Mouse (Mus musculus) hindbrain, embryonic 13.5 days (tissue): ENCODE measurements around the gene Nr1d1. TPM values are rescaled to one million over a fixed set of nuclear protein-coding genes. Genes with fewer than 3 reads are reported as not detected.

Experiments used
- ATAC-seq: fragments of 200-750 bp; cut with Nextera tagmentation; 2 replicates; pipeline ENCODE4 v1.8.0; 2017; ENCODE audit warnings: moderate TSS enrichment; ENCODE audit not compliant: low FRiP score
- H3K27ac ChIP-seq: fragments of 300-500 bp; sonication (generic); 2 replicates; pipeline ENCODE4 v1.5.1; 2015; ENCODE audit warnings: inconsistent platforms, mild to moderate bottlenecking, moderate library complexity
- H3K27me3 ChIP-seq: fragments of 300-500 bp; sonication (generic); 2 replicates; pipeline ENCODE4 v1.6.1; 2015; ENCODE audit warnings: mild to moderate bottlenecking, inconsistent platforms
- H3K36me3 ChIP-seq: fragments of 300-500 bp; sonication (generic); 2 replicates; pipeline ENCODE4 v1.6.1; 2015; ENCODE audit warnings: mild to moderate bottlenecking, inconsistent platforms
- H3K4me1 ChIP-seq: fragments of 300-500 bp; sonication (generic); replicated peaks from 2 replicates; pipeline ENCODE4 v1.6.1; 2015; ENCODE audit warnings: inconsistent platforms
- H3K4me2 ChIP-seq: fragments of 300-500 bp; sonication (generic); 2 replicates; pipeline ENCODE4 v1.6.1; 2015; ENCODE audit warnings: inconsistent platforms, mild to moderate bottlenecking, moderate library complexity
- H3K4me3 ChIP-seq: fragments of 300-500 bp; sonication (generic); 2 replicates; pipeline ENCODE4 v1.5.1; 2015; ENCODE audit warnings: mild to moderate bottlenecking, inconsistent platforms
- H3K9ac ChIP-seq: fragments of 300-500 bp; sonication (generic); 2 replicates; pipeline ENCODE4 v1.6.1; 2015; ENCODE audit warnings: mild to moderate bottlenecking, inconsistent platforms
- H3K9me3 ChIP-seq: fragments of 300-500 bp; sonication (generic); 2 replicates; pipeline ENCODE4 v1.6.1; 2016; ENCODE audit warnings: inconsistent platforms
- WGBS: fragments of 180-500 bp; shearing (Covaris S2); methylation state at CpG from one replicate; pipeline ENCODE4 v1.1.7; 2015; 5-methylcytosine and 5-hydroxymethylcytosine counted together
- polyA plus RNA-seq: library from polyadenylated mRNA; unstranded; fragments of >200 nt; fragmentation: Nextera tagmentation; extraction: Ambion mirVana; gene quantifications from 2 replicates; pipeline ENCODE4 v1.2.1, GENCODE M21; 2015

The Nr1d1 gene
- polyA plus RNA-seq, 1 experiment from 2014 or later: 1.9 TPM

DNA sequence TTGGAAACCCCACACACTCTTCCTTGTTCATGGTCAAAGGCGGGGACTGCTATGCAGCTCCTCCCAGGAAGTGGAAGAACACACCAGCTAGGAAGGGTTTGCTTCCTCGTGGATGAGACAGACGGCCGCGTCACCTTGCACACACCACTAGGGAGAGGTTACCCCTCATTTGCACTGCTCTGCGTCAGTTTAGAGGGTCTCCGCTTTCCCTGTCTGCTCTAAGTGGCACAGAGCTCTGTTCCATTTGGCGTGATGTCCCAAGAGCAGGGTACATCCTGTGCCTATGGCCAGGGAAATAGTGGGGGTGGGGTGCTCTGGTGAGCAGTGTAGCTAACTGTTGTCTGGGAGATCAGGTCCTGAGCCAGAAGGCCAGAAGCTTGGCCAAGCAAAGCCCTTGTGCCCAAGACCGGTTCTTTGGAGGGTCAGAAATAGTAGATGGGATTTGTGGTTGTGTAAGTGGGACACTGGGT is 20.9 kb downstream of the Nr1d1 start:
- H3K9ac ChIP-seq: peak overlapping the region; percentile 30; the same call in 1 of the 2 replicates
- H3K27me3 ChIP-seq: no peaks in the 10 kb centered on the region
- peaks cover 56% of the 10 kb centered on the region for H3K36me3 ChIP-seq
- ATAC-seq: no peak
- WGBS: 76% methylated on average over 9 of the region's 9 CpGs
- peak overlapping the region; percentile 99 for H3K27ac ChIP-seq
- H3K4me2 ChIP-seq: no peak overlapping the region
- peaks cover 70% of the 10 kb centered on the region for H3K4me1 ChIP-seq
- no peaks in the 10 kb centered on the region for H3K9me3 ChIP-seq
- H3K4me3 ChIP-seq: no peak overlapping the region

DNA sequence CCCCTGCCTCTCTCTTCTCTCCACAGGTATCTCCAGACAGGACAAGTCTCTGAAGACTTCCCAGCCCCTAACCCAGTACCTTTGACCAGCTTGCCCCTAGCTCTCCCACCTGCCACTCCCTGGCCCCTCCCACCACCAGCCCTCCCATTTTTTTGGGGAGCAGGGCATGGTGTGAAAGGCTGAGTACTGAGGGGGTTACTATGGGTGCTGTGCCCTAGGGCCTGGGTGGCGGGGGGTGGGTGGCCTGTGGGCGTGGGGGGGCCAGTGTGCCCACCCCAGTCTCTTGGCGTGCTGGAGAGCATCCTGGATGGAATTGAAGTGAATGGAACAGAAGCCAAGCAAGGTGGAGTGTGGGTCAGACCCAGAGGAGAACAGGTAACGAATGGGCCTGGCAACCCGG is 21.9 kb downstream of the Nr1d1 start:
- WGBS: 85% methylated on average over 5 of the region's 5 CpGs
- H3K4me1 ChIP-seq: peaks cover 79% of the 10 kb centered on the region
- H3K36me3 ChIP-seq: peaks cover 47% of the 10 kb centered on the region
- H3K4me2 ChIP-seq: no peak overlapping the region
- H3K9me3 ChIP-seq: no peaks in the 10 kb centered on the region
- peak overlapping the region; percentile 99; the same call in 1 of the 2 replicates for H3K27ac ChIP-seq
- H3K9ac ChIP-seq: no peak overlapping the region
- no peak for ATAC-seq
- no peak overlapping the region for H3K4me3 ChIP-seq
- H3K27me3 ChIP-seq: no peaks in the 10 kb centered on the region

DNA sequence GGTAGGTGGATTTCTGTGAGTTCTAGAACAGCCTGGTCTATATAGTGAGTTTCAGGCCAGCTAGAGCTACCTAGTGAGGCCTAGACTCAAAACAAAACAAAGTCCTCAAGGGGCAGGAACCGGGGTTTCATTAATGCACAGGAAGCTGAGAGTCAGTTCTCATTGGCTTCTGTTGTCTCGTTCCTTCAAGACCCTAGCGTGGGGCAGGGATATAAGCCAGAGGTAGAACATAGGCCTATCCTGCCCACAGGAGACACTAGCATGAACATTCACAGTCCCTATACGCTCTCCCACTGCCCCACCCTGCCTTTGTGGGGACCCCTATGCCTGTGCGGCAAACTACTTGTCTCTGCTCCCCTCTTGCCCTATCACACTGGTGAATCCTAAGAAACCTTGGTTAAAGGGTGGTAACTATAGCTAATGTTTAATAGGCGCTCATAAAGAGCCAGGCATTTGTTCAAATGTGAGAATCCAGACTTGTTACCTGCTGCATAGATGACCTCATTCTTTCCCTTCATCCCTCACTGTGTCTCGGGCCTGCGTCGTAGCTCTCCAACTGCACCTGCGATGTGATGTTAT is 22.5 kb downstream of the Nr1d1 start:
- ATAC-seq: no peak
- Histone ChIP-seq H3K27me3 (no peaks in the 10 kb centered on the region), H3K27ac (peak overlapping the region; percentile 99; the same call in 1 of the 2 replicates), H3K36me3 (peaks cover 43% of the 10 kb centered on the region), H3K4me2 (no peak overlapping the region), H3K9ac (peak overlapping the region; percentile 77), H3K4me1 (peaks cover 85% of the 10 kb centered on the region), H3K4me3 (no peak overlapping the region), H3K9me3 (no peaks in the 10 kb centered on the region)
- WGBS: 88% methylated on average over 10 of the region's 10 CpGs

DNA sequence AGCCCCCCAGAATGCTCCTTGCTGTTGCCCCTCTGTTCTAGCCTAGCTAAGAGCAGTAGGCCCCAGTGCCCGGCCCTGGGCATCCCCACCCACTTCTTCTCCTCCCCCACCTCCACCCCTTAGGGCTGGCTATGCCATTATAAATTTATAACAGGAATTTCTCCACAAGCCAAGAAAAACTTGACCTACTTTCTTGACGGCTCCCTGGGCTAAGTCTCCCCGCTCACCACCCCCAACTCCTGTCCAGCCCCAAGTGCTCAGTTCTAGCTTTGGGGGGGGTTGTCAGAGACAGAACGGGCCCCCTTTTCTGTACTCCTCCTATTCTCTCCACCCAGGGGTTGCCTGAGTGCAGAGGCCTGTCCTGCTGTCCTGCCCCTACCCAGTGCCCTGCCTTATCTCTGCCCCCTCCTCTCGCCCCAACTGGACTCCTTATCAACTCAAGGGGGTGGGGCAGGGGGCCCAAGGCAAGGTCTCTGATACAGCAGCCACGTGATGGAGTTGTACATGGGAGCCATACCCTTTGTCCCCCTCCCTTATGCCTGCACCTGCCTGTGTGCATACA is 23.8 kb downstream of the Nr1d1 start:
- H3K4me2 ChIP-seq: peak overlapping the region; percentile 60

DNA sequence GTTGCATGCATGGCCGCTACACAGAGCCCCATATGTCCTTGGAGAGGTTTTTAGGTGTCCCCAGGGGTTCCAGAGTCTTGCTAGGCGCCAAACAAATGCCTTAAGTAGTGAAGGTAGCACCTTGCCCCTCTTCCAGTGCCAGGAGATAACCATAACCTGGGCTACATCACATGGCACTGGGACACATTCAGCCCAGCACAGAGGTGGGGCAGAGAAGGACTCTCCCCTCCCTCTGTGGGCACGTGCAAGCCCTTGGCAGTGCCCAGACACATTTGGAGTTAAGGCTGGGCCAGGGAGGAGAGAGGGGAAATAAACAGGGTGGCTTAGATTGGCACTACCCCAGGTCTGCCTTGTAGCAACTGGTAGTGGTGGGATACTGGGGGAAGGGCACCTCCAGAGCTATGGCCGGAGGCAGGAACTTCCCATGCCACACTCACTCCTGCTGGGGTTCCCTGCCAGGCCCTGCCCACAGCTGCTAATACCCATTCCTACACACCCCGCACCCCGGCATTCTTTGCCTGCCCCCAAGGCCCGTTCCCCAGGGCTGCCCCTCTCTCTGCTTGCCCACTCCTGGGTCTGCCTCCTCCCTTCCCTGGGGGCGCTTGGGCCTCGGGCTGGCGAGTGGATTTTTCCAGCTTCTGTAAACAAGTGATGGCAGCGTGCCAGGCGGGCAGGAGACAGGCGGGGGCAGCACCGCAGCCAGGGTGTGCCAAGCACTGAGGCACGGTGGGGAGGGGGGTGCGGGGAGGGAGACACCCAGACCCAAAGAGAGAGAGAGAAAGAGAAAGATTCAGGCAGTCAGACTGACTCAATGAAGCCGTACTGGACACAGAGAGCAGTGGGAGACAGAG is 24.6 kb downstream of the Nr1d1 start:
- H3K27ac ChIP-seq: peak overlapping the region; percentile 99
- peak overlapping the region; percentile 17 for H3K4me3 ChIP-seq
- H3K36me3 ChIP-seq: peaks cover 23% of the 10 kb centered on the region
- no peaks in the 10 kb centered on the region for H3K9me3 ChIP-seq
- peaks cover 96% of the 10 kb centered on the region for H3K4me1 ChIP-seq
- WGBS: 18% methylated on average over 17 of the region's 17 CpGs
- H3K9ac ChIP-seq: peak overlapping the region; percentile 77
- no peaks in the 10 kb centered on the region for H3K27me3 ChIP-seq
- H3K4me2 ChIP-seq: peak overlapping the region; percentile 60
- peak; percentile 55 for ATAC-seq

More for the DNA sequence above, 23.8 kb downstream of the Nr1d1 start:
- WGBS: 26% methylated on average over 6 of the region's 6 CpGs
- H3K4me1 ChIP-seq: peaks cover 96% of the 10 kb centered on the region
- peak overlapping the region; percentile 99 for H3K27ac ChIP-seq
- H3K9me3 ChIP-seq: no peaks in the 10 kb centered on the region
- H3K27me3 ChIP-seq: no peaks in the 10 kb centered on the region
- peak overlapping the region; percentile 17 for H3K4me3 ChIP-seq
- H3K9ac ChIP-seq: peak overlapping the region; percentile 77
- peaks cover 29% of the 10 kb centered on the region for H3K36me3 ChIP-seq
- peak; percentile 44 for ATAC-seq

DNA sequence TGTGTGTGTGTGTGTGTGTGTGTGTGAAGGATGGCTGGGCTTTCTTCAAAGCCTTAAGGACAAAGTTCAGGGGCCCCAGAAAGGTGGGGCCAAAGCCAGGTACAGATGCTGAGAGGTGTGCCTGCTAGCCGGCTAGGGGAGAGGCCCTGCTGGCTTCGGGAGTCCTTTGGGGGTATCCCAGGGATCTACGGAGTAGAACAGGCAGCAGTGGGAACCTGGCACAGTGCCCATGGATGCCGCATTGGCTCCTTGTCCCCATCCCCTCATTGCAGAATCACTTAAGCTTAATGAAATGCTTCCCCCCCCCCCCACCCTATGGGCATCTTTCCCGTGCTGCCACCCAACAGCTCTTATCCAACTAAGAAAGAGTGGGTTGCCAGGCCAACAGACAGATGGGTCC is 25.4 kb downstream of the Nr1d1 start:
- Histone ChIP-seq H3K4me1 (peaks cover 98% of the 10 kb centered on the region), H3K4me2 (peak overlapping the region; percentile 60)
- no peak for ATAC-seq

DNA sequence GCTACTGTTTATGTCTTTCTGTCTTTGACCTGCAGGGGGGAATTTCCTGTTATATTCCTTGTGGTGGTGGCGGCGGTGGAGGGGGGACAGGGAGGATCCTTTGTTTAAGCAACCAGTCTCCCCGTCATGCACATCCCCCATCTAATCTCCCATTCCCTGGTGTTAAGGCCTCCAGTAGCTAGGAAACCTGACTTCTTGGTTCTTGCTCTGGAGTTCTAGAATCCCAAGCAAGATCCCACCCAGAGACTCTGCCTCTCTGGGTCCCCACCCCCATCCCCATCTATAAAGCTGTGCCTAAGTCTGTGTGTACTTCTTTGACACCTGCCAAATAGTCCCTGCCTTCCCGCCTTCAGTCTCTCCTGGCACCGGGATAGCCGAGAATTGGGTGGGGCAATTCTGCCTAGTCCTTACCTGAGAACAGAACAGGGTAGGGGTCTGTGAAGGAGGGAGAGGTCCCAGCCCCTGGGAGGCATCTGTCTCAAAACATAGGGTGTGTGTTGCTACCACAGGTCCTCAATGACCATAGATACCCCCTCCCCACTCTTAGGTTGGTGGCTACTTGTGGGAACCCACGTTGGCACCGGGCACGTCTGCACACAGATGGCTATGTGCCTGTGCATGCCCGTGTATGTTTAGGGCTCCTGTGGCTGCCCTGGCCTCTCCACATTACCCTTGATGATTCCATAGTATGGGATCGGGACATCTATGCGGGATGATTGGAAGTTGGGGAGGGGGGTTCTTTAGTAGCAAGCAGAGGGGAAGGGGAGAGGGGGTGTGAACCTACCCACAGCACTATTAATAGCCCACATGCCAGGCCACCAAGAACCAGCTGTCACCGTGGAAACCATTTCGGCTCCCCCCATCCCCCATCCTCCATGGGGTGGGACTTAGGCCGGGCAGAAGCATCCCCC is 26.4 kb downstream of the Nr1d1 start:
- peak overlapping the region; percentile 77 for H3K9ac ChIP-seq
- H3K4me2 ChIP-seq: peak overlapping the region; percentile 60
- H3K4me1 ChIP-seq: peaks cover 98% of the 10 kb centered on the region
- WGBS: 11% methylated on average over 15 of the region's 15 CpGs
- peak overlapping the region; percentile 31 for H3K4me3 ChIP-seq
- peaks cover 8% of the 10 kb centered on the region for H3K36me3 ChIP-seq
- H3K27ac ChIP-seq: peak overlapping the region; percentile 99
- ATAC-seq: 0 out of 2 replicates have a peak, but pooled peaks have one; percentile 18
- H3K9me3 ChIP-seq: no peaks in the 10 kb centered on the region
- H3K27me3 ChIP-seq: no peaks in the 10 kb centered on the region

More for the DNA sequence above, 25.4 kb downstream of the Nr1d1 start:
- peaks cover 16% of the 10 kb centered on the region for H3K36me3 ChIP-seq
- peak overlapping the region; percentile 77 for H3K9ac ChIP-seq
- peak overlapping the region; percentile 31 for H3K4me3 ChIP-seq
- no peaks in the 10 kb centered on the region for H3K27me3 ChIP-seq
- H3K9me3 ChIP-seq: no peaks in the 10 kb centered on the region
- peak overlapping the region; percentile 99 for H3K27ac ChIP-seq
- 17% methylated on average over 5 of the region's 5 CpGs for WGBS

DNA sequence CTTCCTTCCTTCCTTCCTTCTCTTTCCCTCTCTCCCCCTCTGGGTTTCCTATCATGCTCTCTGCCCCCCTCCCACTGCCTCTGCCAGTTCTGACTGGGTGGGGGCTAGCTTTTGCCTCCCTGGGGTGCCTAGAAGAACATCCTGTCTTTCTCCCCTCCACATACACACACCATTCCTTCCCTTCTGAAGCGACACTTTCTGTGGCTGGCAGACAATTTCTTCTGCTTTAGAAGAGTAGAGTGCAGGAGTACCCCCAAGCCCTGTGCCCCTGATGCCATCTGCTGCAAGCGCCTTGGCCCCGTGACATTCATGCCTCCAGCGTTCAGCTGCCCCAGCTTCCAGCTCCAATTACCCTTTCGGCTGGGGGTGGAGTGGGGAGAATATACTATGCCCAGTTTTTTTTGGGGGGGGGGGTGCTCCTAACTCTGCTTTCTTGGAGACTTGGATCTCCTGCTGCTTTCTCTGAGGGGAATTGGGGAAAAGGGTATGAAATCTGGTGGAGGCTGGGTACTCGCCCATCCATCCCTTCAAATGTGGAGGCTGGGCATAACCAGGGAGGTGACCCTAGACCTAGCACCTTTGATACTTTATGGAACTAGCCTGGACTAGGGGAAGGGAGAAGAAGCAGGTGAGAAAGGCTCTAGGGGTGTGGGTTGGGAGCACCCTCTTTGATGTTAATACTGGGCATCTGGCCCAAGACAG is 27.2 kb downstream of the Nr1d1 start:
- peak overlapping the region; percentile 31 for H3K4me3 ChIP-seq
- peak overlapping the region; percentile 99 for H3K27ac ChIP-seq
- no peaks in the 10 kb centered on the region for H3K36me3 ChIP-seq
- H3K4me2 ChIP-seq: peak overlapping the region; percentile 60
- H3K4me1 ChIP-seq: peaks cover 98% of the 10 kb centered on the region
- peak overlapping the region; percentile 77 for H3K9ac ChIP-seq
- no peaks in the 10 kb centered on the region for H3K27me3 ChIP-seq
- ATAC-seq: no peak
- no peaks in the 10 kb centered on the region for H3K9me3 ChIP-seq
- 14% methylated on average over 6 of the region's 6 CpGs for WGBS

DNA sequence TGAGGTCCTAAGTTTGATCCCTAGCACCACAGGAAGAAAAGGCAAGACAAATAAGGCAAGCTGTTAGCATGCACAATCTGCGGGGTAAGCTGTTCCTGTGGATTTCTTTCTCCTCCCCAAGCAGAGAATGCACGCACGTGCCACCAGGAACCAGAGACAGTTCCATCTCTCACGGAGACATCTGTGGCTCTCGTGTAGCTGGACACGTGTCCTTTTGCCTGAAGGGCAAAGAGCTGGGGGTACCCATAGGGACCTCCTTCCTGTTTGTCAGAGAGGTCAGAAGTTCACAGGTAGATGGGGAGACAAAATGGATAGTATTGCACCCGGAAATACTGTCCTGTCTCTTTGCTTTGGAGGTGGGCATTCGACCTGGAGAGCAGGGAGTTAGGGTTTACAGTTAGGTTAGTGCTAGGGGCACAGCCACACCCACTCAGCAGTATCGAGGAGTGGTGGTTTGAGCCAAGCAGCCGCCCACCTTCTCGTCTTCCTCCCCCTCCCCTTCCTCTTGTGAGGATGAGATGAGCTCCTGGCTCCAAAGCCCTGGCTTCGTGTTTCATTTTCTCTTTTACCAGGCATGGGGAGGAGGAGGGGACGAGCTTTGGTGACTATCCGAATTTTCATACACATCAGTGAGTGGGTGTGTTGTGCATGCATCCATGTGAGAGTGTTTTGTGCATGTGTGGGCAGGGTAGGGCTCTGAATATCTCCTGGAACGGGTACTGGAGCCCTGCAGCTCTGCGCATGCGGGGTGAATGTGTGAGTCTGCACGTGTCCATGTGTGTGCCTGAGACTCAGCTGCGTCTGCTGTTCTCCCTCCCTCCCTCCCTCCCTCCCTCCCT is 28.1 kb downstream of the Nr1d1 start:
- H3K36me3 ChIP-seq: no peaks in the 10 kb centered on the region
- peak; percentile 50 for ATAC-seq
- WGBS: 7% methylated on average over 19 of the region's 19 CpGs
- H3K4me2 ChIP-seq: peak overlapping the region; percentile 96
- peak overlapping the region; percentile 28 for H3K4me3 ChIP-seq
- peaks cover 94% of the 10 kb centered on the region for H3K4me1 ChIP-seq
- H3K27ac ChIP-seq: peak overlapping the region; percentile 99
- peak overlapping the region; percentile 66 for H3K9ac ChIP-seq
- no peaks in the 10 kb centered on the region for H3K9me3 ChIP-seq
- H3K27me3 ChIP-seq: no peaks in the 10 kb centered on the region

DNA sequence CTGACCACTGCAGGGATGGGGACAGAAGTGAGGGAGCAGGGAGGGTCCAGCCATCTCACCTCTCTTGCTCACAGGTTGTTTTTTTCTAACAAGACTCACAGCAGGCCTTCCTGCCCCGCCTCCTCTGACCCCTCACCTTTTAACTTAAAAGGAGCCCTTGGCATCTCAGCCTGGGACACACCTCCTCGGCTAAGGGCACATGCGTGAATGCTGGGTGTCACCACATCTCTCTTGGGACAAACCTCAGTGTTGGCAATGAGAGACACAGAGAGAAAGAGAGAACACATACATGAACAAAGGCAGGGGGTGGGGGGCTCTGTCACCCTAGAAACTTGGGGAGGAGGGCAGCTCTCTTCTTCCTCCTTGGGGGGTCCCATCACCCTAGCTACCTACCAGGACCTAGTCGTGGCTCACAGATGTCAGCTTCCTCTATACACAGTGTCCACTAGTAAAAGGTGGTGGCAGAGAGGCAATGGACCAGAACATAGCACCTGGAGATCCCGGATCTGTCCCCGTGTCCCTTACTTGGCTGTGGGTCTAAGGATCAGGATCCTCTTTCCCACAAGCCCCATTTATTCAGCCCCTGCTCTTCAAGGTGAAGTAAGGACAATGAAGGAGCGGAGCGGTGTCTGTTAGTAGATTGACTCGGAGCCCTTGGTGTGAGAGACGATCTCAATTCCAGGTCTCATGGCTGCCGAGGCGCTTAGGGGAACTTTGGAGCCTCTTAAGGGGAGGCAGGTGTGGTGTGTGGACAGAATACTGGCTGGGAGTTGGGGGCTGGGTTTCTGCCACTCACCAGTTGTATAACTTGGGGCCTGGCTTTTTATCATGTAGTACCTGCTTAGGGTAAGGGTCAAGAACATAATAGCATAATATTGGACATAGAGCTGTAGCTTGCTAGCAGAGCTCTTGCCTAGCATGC is 28.9 kb downstream of the Nr1d1 start:
- H3K27ac ChIP-seq: peak overlapping the region; percentile 99
- no peak for ATAC-seq
- peak overlapping the region; percentile 96 for H3K4me2 ChIP-seq
- H3K36me3 ChIP-seq: no peaks in the 10 kb centered on the region
- H3K4me1 ChIP-seq: peaks cover 87% of the 10 kb centered on the region
- peak overlapping the region; percentile 28 for H3K4me3 ChIP-seq
- whole genome bisulfite sequencing: 43% methylated on average over 12 of the region's 12 CpGs
- peak overlapping the region; percentile 66 for H3K9ac ChIP-seq
- H3K9me3 ChIP-seq: no peaks in the 10 kb centered on the region
- H3K27me3 ChIP-seq: no peaks in the 10 kb centered on the region
